Mouse (Mus musculus) neural tube, embryonic 15.5 days (tissue): ENCODE results near the gene Fxn. TPM values are rescaled to one million over a fixed set of nuclear protein-coding genes. Genes with fewer than 3 reads are reported as not detected.

Source experiments
- ATAC-seq: fragments of 200-750 bp; cut with Nextera tagmentation; 2 replicates; pipeline ENCODE4 v1.8.0; 2017; ENCODE audit warnings: mild to moderate bottlenecking, moderate TSS enrichment, moderate library complexity; ENCODE audit not compliant: low FRiP score
- H3K27ac ChIP-seq: fragments of 300-500 bp; sonication (generic); replicated peaks from 2 replicates; pipeline ENCODE4 v1.5.1; 2015; ENCODE audit warnings: mild to moderate bottlenecking, inconsistent platforms
- H3K27me3 ChIP-seq: fragments of 300-500 bp; sonication (generic); replicated peaks from 2 replicates; pipeline ENCODE4 v1.6.1; 2015; ENCODE audit warnings: inconsistent platforms
- H3K36me3 ChIP-seq: fragments of 300-500 bp; sonication (generic); 2 replicates; pipeline ENCODE4 v1.6.1; 2015; ENCODE audit warnings: inconsistent platforms
- H3K4me1 ChIP-seq: fragments of 300-500 bp; sonication (generic); 2 replicates; pipeline ENCODE4 v1.6.1; 2015; ENCODE audit warnings: inconsistent platforms
- H3K4me2 ChIP-seq: fragments of 300-500 bp; sonication (generic); 2 replicates; pipeline ENCODE4 v1.6.1; 2015; ENCODE audit warnings: inconsistent platforms, mild to moderate bottlenecking, moderate library complexity
- H3K4me3 ChIP-seq: fragments of 300-500 bp; sonication (generic); replicated peaks from 2 replicates; pipeline ENCODE4 v1.5.1; 2015; ENCODE audit warnings: mild to moderate bottlenecking, inconsistent platforms
- H3K9ac ChIP-seq: fragments of 300-500 bp; sonication (generic); replicated peaks from 2 replicates; pipeline ENCODE4 v1.6.1; 2015; ENCODE audit warnings: mild to moderate bottlenecking, inconsistent platforms
- H3K9me3 ChIP-seq: fragments of 300-500 bp; sonication (generic); replicated peaks from 2 replicates; pipeline ENCODE4 v1.6.1; 2016; ENCODE audit warnings: inconsistent platforms
- WGBS: fragments of 180-500 bp; shearing (Covaris S2); methylation state at CpG from one replicate; pipeline ENCODE4 v1.1.7; 2015; ENCODE audit warnings: mixed read lengths; 5-methylcytosine and 5-hydroxymethylcytosine counted together
- polyA plus RNA-seq: library from polyadenylated mRNA; unstranded; fragments of >200 nt; fragmentation: Nextera tagmentation; extraction: Ambion mirVana; gene quantifications from 2 replicates; pipeline ENCODE4 v1.2.1, GENCODE M21; 2015

Fxn gene
- polyA plus RNA-seq, 1 experiment from 2014 or later, result 42.4 TPM

DNA sequence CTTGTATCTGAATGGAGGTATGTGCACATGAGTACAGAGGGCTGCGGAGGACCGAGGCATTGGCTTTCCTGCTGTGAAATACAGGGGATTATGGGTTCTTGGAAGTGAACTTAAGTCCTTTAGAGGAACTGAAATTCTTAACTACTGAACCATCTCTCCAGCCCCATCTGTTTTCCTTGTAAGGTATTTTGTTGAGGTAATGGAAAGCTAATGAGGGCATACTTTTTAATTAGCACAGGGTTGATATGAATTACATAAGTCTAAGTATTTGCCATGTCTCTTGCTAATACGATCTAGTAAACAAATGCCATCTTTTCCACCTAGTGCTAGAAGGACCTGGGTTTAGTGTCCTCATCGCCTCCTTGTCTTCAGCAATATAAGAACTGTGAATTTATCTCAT lies 34.8 kb upstream of the Fxn start:
- H3K9ac ChIP-seq, result no peak overlapping the region
- peaks cover 13% of the 10 kb centered on the region for H3K4me1 ChIP-seq
- no peak for ATAC-seq
- H3K36me3 ChIP-seq, result no peaks in the 10 kb centered on the region
- no peak overlapping the region for H3K27ac ChIP-seq
- no peaks in the 10 kb centered on the region for H3K9me3 ChIP-seq
- no peak overlapping the region for H3K4me3 ChIP-seq
- no peak overlapping the region for H3K4me2 ChIP-seq
- no peaks in the 10 kb centered on the region for H3K27me3 ChIP-seq
- WGBS, result 90% methylated on average over 4 of the region's 4 CpGs

DNA sequence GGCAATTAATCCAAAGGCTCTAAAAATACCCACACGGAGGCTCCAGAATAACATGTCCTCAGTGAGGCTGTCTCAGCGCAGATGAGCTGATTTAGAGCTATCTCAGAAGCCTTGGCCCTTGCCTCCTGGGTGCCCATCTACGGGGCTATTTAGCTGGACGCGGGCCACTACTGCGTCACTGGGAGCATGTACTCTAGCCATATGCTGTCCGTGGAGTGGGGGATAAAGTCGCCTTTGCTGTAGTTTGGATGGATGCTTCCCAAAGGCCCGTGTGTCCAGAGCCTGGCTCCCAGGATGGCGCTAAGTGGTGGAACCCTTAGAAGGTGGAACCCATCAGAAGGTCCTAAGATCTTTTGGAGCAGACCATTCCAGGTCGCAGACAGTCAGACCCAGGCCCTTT lies 34.3 kb upstream of the Fxn start:
- no peak for ATAC-seq
- H3K27ac ChIP-seq, result no peak overlapping the region
- H3K4me3 ChIP-seq, result no peak overlapping the region
- no peaks in the 10 kb centered on the region for H3K36me3 ChIP-seq
- H3K9me3 ChIP-seq, result no peaks in the 10 kb centered on the region
- no peak overlapping the region for H3K9ac ChIP-seq
- 87% methylated on average over 11 of the region's 11 CpGs for WGBS
- no peaks in the 10 kb centered on the region for H3K27me3 ChIP-seq
- H3K4me2 ChIP-seq, result no peak overlapping the region
- H3K4me1 ChIP-seq, result peaks cover 13% of the 10 kb centered on the region

DNA sequence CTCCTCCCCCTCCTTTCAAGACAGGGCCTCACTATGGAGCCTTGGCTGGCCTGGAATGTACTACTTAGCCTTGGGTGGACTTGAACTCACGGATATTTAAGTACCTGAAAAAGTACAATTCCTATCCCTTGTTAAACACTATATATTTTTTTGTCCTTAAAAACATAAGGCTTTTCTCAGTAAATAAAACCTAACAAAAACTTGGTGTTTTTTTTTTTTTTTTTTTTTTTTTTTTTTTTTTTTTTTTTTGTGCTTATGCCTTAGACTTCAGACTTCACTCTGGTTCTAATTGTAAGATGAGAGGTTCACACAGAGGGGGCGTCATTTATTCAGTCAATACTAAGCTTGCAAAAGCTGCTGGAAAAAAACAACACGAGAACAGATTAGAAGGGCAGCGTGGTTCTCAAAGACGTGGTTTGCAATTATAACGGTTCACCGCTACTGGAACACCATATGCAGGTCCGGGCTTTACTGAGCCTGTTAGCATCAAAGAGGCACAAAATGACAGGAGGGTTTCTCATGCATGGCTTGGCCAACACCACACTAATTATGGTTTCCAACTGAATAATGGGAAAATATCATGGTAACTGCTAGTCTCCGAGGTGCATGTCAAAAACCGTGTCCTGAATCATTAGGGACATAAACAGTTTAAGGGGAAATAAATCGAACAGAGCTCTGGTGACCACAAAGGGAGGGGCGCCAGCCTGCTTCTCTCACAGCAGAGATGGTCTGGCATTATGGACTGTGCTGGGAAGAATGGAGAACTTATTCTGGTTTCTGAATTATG lies 32.3 kb upstream of the Fxn start:
- H3K9ac ChIP-seq, result no peak overlapping the region
- ATAC-seq, result no peak
- 27% methylated on average over 12 of the region's 12 CpGs for WGBS

DNA sequence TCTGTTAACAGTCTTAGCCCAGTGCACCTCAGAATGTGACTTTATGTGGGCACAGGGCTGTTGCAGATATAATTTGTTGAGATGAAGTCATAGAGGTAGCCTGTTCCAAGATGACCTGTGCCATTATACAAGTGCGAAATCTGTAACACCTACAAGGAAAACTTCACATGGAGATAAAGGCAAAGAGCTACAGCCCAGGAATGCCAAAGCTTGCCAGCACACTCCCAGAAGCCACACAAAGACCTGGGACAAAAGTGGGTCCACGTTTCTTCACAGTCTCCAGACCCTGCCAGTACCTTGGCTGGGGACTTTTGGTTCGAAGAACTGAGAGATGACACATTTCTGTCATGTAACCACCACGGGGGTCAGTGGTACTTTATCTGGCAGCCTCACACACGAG lies 31.6 kb upstream of the Fxn start:
- no peak overlapping the region for H3K4me3 ChIP-seq
- H3K36me3 ChIP-seq, result no peaks in the 10 kb centered on the region
- no peak for ATAC-seq
- no peak overlapping the region for H3K4me2 ChIP-seq
- H3K9ac ChIP-seq, result no peak overlapping the region
- no peaks in the 10 kb centered on the region for H3K9me3 ChIP-seq
- no peaks in the 10 kb centered on the region for H3K27me3 ChIP-seq
- H3K4me1 ChIP-seq, result peaks cover 21% of the 10 kb centered on the region
- WGBS, result 84% methylated on average over 5 of the region's 5 CpGs
- no peak overlapping the region for H3K27ac ChIP-seq

More for the DNA sequence above, 32.3 kb upstream of the Fxn start:
- Histone ChIP-seq H3K4me2 (no peak overlapping the region), H3K27ac (no peak overlapping the region), H3K36me3 (no peaks in the 10 kb centered on the region), H3K9me3 (no peaks in the 10 kb centered on the region), H3K4me3 (no peak overlapping the region), H3K4me1 (peaks cover 20% of the 10 kb centered on the region), H3K27me3 (no peaks in the 10 kb centered on the region)

DNA sequence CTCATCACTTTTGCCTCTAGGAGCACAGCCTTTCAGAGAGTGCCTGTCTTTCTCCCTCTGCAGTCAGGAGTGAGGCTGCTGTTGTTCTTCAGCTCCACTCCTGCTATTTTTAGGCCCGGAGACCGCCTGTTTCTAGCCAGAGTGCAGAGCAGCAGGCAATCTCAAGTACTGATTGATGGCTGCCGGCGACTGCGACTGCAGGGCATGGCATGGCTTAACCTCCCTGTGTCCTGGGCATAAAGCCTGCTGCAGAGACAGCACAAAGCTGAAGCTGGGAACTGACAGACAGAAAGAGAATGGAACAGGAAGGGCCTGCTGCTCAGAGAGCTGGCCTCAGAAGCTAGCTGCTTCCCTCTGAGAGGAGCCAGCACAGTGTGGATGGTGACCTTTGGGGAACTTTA lies 27.9 kb upstream of the Fxn start:
- H3K9ac ChIP-seq, result no peak overlapping the region
- ATAC-seq, result peak; percentile 57
- H3K4me2 ChIP-seq, result no peak overlapping the region
- H3K27ac ChIP-seq, result peak overlapping the region; percentile 60
- no peaks in the 10 kb centered on the region for H3K36me3 ChIP-seq
- no peak overlapping the region for H3K4me3 ChIP-seq
- no peaks in the 10 kb centered on the region for H3K27me3 ChIP-seq
- WGBS, result 2% methylated on average over 5 of the region's 5 CpGs
- peaks cover 14% of the 10 kb centered on the region for H3K4me1 ChIP-seq
- H3K9me3 ChIP-seq, result no peaks in the 10 kb centered on the region

DNA sequence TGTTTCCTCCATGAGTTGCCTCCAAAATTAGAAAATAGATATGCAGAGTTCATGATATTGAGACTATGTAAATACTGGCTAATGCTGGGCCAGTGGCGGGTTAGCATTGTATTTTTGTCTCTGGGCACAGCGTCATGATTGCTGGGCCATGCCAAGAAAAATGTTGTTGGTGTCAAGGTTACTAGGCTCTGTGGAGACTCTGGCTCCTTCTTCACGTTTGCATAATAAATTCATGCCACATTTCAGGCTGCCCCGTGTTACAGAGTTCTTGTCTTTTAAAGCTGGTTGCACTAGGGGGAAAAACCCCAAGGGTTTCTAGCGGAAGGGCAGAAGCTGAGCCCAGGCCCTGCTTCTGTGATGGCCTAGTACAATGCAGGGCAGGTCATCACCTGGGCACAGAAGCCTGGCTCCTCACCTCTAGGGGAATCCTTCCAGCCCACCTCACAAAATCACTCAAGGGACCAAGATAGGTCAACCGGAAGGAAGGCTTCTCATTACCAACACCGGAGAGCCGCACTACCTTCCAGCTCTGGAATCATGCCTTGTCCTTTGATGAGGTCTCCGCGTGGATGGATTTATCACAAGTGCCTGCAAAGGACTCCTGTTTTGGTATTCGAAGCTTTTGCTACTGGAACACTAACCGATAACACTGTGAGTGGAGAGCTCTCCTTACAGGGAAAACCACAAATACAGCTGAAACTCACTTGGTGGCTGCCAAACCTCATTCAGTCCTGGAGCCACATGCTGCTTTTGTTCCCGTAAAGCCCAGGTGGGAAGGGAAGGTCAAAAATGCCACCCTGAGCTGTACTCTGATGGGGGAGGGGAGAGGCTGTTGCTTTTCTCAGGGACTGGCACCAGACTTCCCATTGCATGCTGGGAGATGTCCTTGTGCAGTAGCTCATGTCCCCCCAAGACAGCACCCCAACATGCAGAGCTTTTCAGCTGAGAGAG lies 27.1 kb upstream of the Fxn start:
- H3K9me3 ChIP-seq, result no peaks in the 10 kb centered on the region
- WGBS, result 56% methylated on average over 13 of the region's 13 CpGs
- no peaks in the 10 kb centered on the region for H3K27me3 ChIP-seq
- peaks cover 11% of the 10 kb centered on the region for H3K4me1 ChIP-seq
- H3K4me3 ChIP-seq, result no peak overlapping the region
- H3K36me3 ChIP-seq, result no peaks in the 10 kb centered on the region
- ATAC-seq, result no peak
- H3K4me2 ChIP-seq, result no peak overlapping the region
- H3K27ac ChIP-seq, result peak overlapping the region; percentile 60
- no peak overlapping the region for H3K9ac ChIP-seq

DNA sequence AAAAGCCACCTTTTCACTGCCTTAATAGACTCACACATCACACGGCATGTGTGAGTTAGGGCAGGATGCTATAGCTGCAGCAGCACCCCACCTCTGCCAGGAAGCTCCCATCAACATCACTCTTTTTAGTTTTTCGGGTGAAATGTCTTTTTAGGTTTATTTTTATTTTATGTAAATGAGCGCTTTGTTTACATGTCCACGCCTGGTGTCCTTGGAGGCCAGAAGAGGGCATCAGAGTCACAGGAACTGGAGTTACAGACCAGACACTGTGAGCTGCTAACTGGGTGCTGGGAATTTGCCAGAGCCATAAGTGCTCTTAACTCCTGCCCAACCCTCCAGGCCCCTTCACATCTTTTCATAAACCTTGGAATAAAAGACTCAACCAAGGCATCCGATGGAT lies 25.9 kb upstream of the Fxn start:
- ATAC-seq, result no peak
- peaks cover 17% of the 10 kb centered on the region for H3K4me1 ChIP-seq
- no peaks in the 10 kb centered on the region for H3K36me3 ChIP-seq
- H3K9ac ChIP-seq, result no peak overlapping the region
- H3K27me3 ChIP-seq, result no peaks in the 10 kb centered on the region
- no peak overlapping the region for H3K4me3 ChIP-seq
- WGBS, result 94% methylated on average over 5 of the region's 5 CpGs
- no peak overlapping the region for H3K4me2 ChIP-seq
- H3K9me3 ChIP-seq, result no peaks in the 10 kb centered on the region
- no peak overlapping the region for H3K27ac ChIP-seq

DNA sequence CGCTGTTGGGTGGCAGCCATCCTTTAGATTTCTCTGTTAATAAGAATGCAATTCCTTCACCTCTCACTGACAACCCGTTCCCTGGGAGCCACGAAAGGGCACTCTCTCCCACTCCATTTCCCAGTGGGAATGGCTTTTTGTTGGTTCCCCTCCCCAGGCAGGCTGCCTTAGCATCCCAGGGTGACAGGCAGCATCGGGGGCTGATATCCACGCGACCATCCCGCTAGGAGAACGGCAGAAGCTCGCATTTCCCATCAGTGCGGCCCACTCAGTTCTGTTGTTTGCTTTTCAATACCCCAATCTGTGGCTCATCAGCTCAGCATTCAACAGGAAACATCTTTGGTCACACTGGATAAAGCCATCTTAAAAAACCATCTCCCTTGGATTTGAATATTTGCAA lies 21.8 kb upstream of the Fxn start:
- Histone ChIP-seq H3K27ac (no peak overlapping the region), H3K4me1 (peaks cover 6% of the 10 kb centered on the region; the same call in 1 of the 2 replicates), H3K4me2 (no peak overlapping the region), H3K4me3 (no peak overlapping the region), H3K9ac (no peak overlapping the region), H3K27me3 (no peaks in the 10 kb centered on the region), H3K36me3 (no peaks in the 10 kb centered on the region), H3K9me3 (no peaks in the 10 kb centered on the region)
- 41% methylated on average over 10 of the region's 10 CpGs for WGBS
- ATAC-seq, result no peak

DNA sequence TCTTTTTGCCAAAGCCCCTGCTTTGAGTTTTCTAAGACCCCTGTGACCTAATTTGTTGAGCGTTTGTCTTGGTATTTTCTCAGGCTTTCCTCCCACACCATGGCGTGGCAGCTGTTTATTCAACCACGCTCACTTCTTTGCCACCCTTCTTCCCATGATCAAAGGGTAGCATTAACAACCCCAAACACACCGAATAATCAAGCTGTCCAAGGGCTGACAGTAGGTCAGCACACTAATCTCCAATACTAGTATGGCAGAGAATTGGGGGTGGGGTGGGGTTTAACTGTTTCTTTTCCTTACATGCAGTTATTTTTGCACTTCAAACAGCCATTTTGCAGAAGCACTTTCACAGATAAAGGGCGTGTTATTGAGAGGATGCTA lies 21.4 kb upstream of the Fxn start:
- 20% methylated on average over 5 of the region's 5 CpGs for WGBS
- Histone ChIP-seq H3K9me3 (no peaks in the 10 kb centered on the region), H3K4me2 (peak overlapping the region; percentile 58), H3K27me3 (no peaks in the 10 kb centered on the region), H3K9ac (no peak overlapping the region), H3K4me3 (no peak overlapping the region), H3K36me3 (no peaks in the 10 kb centered on the region), H3K27ac (no peak overlapping the region), H3K4me1 (peaks cover 6% of the 10 kb centered on the region; the same call in 1 of the 2 replicates)
- no peak for ATAC-seq

DNA sequence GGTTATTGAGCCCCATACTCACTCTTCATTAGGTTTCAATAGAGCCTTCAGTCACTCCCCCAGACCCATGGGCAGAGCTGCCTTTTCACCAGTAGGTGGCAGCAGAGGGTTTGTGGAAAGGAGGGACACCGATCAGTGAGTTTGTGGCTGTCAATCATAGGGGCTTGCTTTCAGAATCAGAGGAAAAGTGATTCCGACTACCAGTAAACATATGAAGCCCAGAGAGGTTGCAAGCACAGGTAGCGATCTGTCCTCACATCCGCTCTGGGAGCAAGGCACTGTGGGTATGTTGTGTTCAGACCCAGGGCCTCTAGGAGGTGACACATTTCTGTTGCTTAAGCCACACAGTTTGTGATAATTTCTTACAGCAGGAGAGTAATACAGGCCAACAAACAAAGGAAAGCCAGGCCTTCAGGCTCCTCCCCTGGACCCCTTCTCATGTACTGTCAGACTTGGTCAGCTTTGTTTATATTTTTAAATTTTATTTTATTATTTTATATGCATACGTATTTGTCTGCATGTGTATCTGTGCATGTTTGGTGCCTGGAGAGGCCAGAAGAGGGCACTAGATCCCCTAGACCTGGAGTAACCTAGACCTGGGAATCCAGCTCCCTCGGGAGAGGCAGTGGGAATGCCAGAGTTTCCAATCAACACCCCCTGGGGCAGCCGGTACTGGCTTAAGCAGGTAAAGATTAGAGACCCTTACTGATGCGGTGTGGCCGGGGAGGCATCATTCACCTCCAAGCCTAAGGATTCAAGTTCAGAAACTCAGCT lies 20.8 kb upstream of the Fxn start:
- ATAC-seq, result peak; percentile 92
- H3K4me3 ChIP-seq, result peak overlapping the region; percentile 34
- no peaks in the 10 kb centered on the region for H3K27me3 ChIP-seq
- H3K9me3 ChIP-seq, result no peaks in the 10 kb centered on the region
- H3K4me1 ChIP-seq, result peaks cover 6% of the 10 kb centered on the region; the same call in 1 of the 2 replicates
- 0 out of 2 replicates have a peak overlapping the region, but pooled peaks have one; percentile 32 for H3K9ac ChIP-seq
- peak overlapping the region; percentile 58 for H3K4me2 ChIP-seq
- no peak overlapping the region for H3K27ac ChIP-seq
- whole genome bisulfite sequencing, result 6% methylated on average over 9 of the region's 9 CpGs
- H3K36me3 ChIP-seq, result no peaks in the 10 kb centered on the region

DNA sequence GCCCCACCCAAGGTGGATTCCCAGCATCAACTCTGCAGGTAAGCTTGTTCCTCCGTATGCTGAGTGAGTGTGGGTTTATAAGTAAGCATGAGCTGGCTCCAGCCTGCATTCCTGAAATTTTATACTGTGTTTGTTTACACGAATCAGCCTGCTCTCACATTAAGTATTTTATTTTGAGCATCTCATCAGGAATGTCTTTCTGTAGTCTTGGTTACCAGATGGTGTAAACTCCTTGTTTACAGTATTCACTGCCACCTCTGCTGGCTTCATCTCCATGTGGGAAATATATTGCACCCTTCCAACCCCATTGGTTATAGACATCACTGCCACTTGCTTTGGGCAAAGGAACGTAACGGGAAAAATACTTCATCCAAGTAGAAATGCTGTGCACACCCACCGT lies 13.1 kb upstream of the Fxn start:
- no peak for ATAC-seq
- Histone ChIP-seq H3K9me3 (no peaks in the 10 kb centered on the region), H3K4me1 (no peaks in the 10 kb centered on the region), H3K9ac (no peak overlapping the region), H3K4me2 (no peak overlapping the region), H3K36me3 (no peaks in the 10 kb centered on the region), H3K27me3 (no peaks in the 10 kb centered on the region), H3K4me3 (no peak overlapping the region), H3K27ac (no peak overlapping the region)
- 77% methylated on average over 5 of the region's 5 CpGs for WGBS
